Mouse (Mus musculus): ENCODE data around the gene Tecpr2.

- TF ChIP-seq CTCF (IDR thresholded peaks at IDR 0.05; ENCODE audit: borderline replicate concordance, insufficient read depth, low read depth, low read length) = no peak
- no peak for TF ChIP-seq POLR2A (IDR thresholded peaks at IDR 0.05; ENCODE audit: borderline replicate concordance, insufficient read depth, low read length)
Measured at GRCm38 (mm10) chr12:110974726-110975125, 85.7 kb downstream of the Tecpr2 start.
